Mouse (Mus musculus) cortical plate, adult 2 months (tissue): ENCODE data around the gene Adam15. TPM values are rescaled to one million over a fixed set of nuclear protein-coding genes. Genes with fewer than 3 reads are reported as not detected.

Source experiments
- H3K27ac ChIP-seq: fragments of 200-500 bp; 2 replicates; pipeline ENCODE4 v1.5.1; 2012; ENCODE audit warnings: low read length, control low read depth, inconsistent platforms; ENCODE audit not compliant: insufficient read depth
- H3K4me1 ChIP-seq: fragments of 200-500 bp; 2 replicates; pipeline ENCODE4 v1.6.1; 2011; ENCODE audit warnings: low read length; ENCODE audit not compliant: control insufficient read depth, insufficient read depth
- H3K4me3 ChIP-seq: fragments of 200-500 bp; 2 replicates; pipeline ENCODE4 v1.5.1; 2011; ENCODE audit warnings: mild to moderate bottlenecking, low read length, control low read depth; ENCODE audit not compliant: insufficient read depth
- CTCF ChIP-seq: fragments of 200-500 bp; IDR thresholded peaks from 2 replicates; pipeline ENCODE4 v1.5.1; 2011; ENCODE audit warnings: mild to moderate bottlenecking, control low read depth, low read length; ENCODE audit not compliant: insufficient read depth; ENCODE audit errors: extremely low read depth
- POLR2A ChIP-seq: fragments of 200-500 bp; IDR thresholded peaks from 2 replicates; pipeline ENCODE4 v1.6.1; 2011; ENCODE audit warnings: mild to moderate bottlenecking, low read length, control low read depth; ENCODE audit not compliant: insufficient read depth; ENCODE audit errors: extremely low read depth
- polyA plus RNA-seq: library from polyadenylated mRNA; depleted of rRNA; stranded (reverse); fragments of >200 nt; gene quantifications from 2 replicates; pipeline ENCODE4 v1.2.3, GENCODE M21; 2012

Gene Adam15
- polyA plus RNA-seq, 1 experiment = 170 TPM

DNA sequence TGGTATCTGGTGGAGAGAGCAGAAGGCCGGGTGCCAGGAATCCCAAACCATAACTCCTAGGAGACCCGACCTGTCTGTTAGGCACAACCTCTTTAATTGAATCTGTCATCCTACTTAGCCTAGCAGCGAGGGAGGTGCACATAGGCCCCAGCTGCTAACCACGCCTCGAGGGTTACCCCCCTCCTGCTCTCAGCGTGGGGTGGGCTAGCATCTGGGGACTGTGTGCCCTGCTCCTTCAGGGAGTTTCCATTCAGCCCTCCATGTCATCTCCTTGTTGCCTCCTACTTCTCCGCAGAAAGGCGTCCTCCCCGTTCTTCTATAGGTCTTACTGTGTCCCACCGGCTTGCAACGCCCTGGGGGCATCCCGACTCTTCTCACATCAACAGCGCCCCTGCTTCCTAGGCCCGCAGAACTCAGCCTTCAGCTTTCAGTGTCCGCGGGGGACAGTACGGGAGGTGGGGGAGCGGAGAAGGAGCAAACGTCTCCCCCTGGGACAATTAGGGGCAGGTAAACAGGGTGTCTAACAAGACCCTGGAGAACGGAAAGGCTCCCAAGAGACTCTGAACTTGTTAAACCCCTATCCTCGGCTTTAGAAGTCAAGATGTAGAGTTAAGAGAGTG, 30.7 kb downstream of the Adam15 start:
- Histone ChIP-seq H3K4me1 (peaks cover 8% of the 10 kb centered on the region), H3K4me3 (peak overlapping the region; percentile 81; the same call in 1 of the 2 replicates), H3K27ac (no peak overlapping the region)
- TF ChIP-seq POLR2A = no peak
- TF ChIP-seq CTCF = no peak

DNA sequence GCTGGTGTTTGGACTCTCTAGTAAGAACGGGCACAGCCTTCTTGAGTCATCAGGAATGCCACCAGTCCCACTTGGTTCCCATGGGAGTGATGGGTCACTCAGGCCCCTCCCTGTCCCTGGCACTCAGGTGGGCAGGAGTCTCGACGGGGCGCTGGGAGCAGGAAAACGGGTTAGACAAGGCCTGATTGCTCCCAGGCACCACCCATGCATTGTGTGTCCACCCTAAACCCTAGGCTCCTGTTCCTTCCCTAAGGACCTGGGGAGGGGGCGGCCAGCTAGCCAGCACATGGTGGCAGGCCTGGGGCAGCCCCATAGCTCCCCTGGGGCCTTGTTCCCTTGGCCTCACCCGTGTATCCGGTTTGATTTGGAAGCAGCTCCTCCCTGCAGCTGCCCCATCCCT, 31.5 kb downstream of the Adam15 start:
- Histone ChIP-seq H3K4me1 (peaks cover 8% of the 10 kb centered on the region), H3K27ac (no peak overlapping the region), H3K4me3 (no peak overlapping the region)
- TF ChIP-seq POLR2A = no peak
- TF ChIP-seq CTCF = no peak

DNA sequence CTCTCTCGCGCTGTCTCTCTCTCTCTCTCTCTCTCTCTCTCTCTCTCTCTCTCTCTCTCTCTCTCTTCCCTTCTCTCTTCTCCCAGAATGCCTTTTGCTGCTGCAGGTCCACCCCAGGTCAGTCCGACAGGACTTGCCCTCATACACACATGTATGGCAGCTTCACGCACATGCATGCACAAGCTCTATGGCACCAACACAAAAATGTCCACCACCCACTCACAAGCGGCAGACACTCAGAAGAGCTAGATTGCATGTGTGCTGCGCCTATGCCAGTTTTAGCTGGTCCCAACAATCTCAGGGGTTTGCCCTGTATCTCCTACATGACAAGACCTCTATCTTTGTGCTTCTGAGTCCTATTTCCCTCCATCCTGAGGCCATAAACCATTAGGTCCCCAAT, 32.5 kb downstream of the Adam15 start:
- peaks cover 8% of the 10 kb centered on the region for H3K4me1 ChIP-seq
- H3K27ac ChIP-seq = no peak overlapping the region
- no peak overlapping the region for H3K4me3 ChIP-seq
- TF ChIP-seq CTCF (no peak), POLR2A (no peak)

DNA sequence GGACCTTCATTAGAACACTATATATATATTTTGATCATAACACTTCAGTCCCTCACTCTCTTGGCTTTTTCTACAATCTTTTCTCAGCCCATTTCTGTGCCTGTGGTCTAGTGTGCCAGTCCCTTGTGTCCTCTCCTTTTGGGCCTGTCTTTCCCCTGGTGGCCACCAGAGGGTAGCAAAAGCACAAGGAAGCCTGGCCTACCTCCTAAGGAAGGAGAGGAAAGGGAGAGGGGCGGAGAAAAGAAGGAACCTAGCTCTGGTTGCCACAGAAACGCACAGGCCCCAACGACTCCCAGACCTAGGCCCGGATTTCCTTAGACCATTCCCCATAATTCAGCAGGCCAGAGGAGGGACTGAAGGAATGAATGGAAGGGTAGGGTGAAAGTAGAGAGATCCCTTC, 33.0 kb downstream of the Adam15 start:
- Histone ChIP-seq H3K27ac (no peak overlapping the region), H3K4me3 (no peak overlapping the region), H3K4me1 (peaks cover 8% of the 10 kb centered on the region)
- TF ChIP-seq CTCF = peak; percentile 94
- no peak for TF ChIP-seq POLR2A

DNA sequence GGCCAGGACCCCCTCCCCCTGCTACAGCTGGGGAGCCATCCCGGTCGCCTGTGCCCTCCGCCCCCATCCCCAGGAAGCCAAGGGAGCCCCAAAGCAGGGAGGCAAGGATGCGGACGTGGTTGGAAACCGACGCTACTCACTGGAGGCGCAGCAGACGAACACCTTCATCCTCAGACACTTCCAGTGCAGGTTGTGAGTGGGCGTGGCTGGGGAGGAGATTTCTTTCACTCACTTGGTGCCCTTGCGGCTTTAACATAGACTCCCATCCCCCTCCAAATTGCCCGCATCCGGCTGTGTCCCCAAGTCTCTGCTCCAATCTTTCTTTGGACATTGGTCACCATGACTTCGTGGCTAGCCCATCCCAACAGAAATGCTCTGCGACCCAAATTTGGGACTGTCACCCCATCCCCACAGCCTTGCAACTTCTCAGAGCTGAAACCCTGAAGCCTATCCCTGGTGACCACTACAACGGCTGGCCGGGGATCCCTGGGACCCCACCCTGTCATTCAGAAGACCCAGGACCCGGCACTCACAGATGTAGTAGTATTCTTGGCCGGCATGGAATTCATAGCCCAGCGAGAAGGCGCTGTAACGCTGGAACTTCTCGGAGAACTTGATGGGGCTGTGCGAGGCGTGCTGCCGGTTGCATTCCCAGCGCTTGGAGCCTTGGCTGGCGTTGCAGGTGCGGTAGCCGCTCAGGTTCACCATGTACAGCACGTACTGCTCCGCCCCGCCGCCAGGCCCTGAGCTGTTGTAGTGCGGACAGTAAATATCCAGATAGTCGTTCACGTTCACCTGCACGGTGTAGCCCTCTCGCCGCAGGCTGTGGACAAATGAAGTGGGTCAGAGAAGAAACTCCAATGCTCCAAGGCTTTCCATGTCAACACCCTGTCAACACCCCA, 33.6 kb downstream of the Adam15 start:
- H3K4me3 ChIP-seq = no peak overlapping the region
- no peak overlapping the region for H3K27ac ChIP-seq
- TF ChIP-seq POLR2A = no peak
- TF ChIP-seq CTCF = no peak
- peaks cover 8% of the 10 kb centered on the region for H3K4me1 ChIP-seq

DNA sequence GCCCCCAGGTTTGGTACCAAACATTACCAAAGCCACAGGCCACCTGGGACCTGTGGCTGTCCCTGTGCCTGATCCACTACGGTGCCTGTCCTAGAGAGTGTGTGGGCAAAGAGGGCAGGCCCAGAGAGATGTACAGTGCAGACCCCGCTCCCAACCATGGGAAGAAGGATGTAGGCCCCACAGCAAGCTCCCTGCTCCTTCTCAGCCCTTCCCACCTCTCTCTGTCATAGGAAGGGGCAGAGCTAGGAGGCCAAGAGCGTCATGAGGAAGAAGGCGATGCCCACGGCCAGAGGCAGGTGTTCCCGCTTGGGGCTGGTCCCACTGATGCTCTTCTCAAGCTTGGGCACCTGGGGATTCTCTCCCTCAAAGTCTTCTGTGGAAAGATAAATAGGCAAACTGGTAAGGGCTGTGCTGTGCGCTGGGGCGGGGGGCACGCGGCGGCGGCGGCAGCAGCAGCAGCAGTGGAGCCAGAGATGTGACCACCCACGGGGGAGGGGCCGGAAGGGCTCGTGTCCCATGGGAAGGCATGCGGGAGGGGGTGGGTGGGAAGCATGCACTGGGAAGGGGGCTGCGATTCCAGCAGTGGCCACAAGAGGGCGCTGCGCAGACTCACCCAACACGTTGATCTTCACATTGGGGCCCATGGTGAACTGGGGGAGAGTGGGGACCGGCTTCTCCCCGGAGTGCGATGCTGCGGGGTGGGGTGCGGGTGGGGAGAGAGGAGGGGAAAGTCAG, 34.4 kb downstream of the Adam15 start:
- TF ChIP-seq CTCF = peak; percentile 78
- no peak for TF ChIP-seq POLR2A
- Histone ChIP-seq H3K4me1 (peaks cover 8% of the 10 kb centered on the region), H3K27ac (peak overlapping the region; percentile 68), H3K4me3 (peak overlapping the region; percentile 11; the same call in 1 of the 2 replicates)

DNA sequence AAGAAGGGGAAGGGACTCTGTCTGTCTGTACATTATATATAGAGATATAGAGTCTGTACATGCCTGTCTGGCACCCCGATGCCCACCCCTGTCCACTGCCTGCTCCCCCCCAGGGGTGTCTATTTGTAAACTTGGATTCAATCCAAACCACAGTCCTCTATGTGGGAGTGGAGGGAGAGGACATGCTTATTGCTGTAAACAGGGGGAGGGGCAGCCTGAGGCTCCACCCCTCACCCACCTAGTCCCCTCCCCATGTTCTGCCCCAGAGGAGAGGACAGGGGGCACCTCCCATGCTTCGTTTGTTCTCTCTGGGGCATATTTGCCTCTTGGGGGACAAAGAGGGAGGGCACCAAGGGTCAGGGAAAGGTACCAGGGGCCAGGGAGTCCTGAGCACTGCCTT, 35.0 kb downstream of the Adam15 start:
- Histone ChIP-seq H3K4me3 (no peak overlapping the region), H3K27ac (peak overlapping the region; percentile 68), H3K4me1 (peaks cover 8% of the 10 kb centered on the region)
- TF ChIP-seq CTCF (no peak), POLR2A (no peak)

DNA sequence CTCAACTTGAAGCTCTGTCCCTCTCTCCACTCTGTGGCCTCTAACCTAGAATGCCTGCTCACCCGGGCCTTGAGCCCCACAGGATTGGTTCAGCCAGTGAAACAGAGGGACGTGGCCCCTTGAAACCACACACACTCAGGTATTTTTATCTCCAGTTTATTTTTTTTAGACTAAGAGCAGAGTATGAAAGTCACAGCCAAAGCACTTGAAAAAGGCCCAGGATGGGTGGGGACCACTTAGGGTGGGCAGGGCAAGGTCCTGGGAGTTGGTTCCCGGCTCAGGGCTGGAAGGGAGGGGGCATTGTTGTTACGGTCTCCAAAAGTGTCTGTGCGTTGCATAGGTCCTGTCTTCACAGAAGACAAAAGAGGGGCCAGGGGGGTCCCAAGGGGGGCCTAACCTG, 35.5 kb downstream of the Adam15 start:
- H3K27ac ChIP-seq = 0 out of 2 replicates have a peak overlapping the region, but pooled peaks have one; percentile 13
- no peak overlapping the region for H3K4me3 ChIP-seq
- no peak for TF ChIP-seq CTCF
- TF ChIP-seq POLR2A = no peak
- H3K4me1 ChIP-seq = peaks cover 8% of the 10 kb centered on the region

DNA sequence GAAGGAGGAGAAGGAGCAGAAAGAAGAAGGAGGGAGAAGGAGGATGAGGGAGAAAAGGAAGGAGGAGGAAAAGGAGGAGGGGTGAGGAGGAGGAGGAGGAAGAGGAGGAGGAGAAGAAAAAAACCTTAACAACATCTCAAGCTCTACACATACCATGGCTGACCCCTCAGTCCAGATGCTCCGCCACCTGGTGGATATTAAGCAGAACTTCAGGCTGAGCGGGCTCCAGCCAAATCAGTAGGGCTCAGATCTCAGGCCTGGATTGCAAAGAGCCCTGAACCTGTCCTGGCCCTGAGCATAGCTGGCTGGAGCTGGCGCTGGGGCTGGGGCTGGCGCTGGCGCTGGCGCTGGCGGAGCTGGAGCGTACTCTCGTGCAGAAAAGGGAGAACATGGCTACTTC, 41.7 kb downstream of the Adam15 start:
- no peak overlapping the region for H3K4me3 ChIP-seq
- TF ChIP-seq CTCF (peak; percentile 85), POLR2A (no peak)
- no peak overlapping the region for H3K27ac ChIP-seq

More for the DNA sequence above, 41.7 kb downstream of the Adam15 start:
- H3K4me1 ChIP-seq = no peaks in the 10 kb centered on the region
